Mouse (Mus musculus) myocyte (in vitro differentiated cells): ENCODE measurements around the gene Phpt1.

ENCODE experiments used
- E2F4 ChIP-seq: IDR thresholded peaks from one replicate; pipeline ENCODE4 v1.6.1; 2011; ENCODE audit warnings: mild to moderate bottlenecking, control low read depth, moderate library complexity; ENCODE audit not compliant: insufficient read depth
- MAX ChIP-seq: IDR thresholded peaks from one replicate; pipeline ENCODE4 v1.6.1; 2011; ENCODE audit warnings: low read depth, mild to moderate bottlenecking, control low read depth
- MYOD1 ChIP-seq, 3 experiments: IDR thresholded peaks; one replicate each; pipeline ENCODE4 v1.6.1; 2011; ENCODE audit warnings: control low read depth in 2 of 3, low read depth in 2 of 3, mild to moderate bottlenecking in 2 of 3, moderate library complexity in 1 of 3; ENCODE audit not compliant: insufficient read length in 2 of 3, control insufficient read depth in 1 of 3
- MYOG ChIP-seq, 3 experiments: IDR thresholded peaks; one replicate each; pipeline ENCODE4 v1.6.1; 2011; ENCODE audit warnings: control low read depth in 2 of 3, low read depth in 2 of 3, mild to moderate bottlenecking in 2 of 3; ENCODE audit not compliant: insufficient read length in 2 of 3, control insufficient read depth in 1 of 3, insufficient read depth in 1 of 3
- POLR2A ChIP-seq: IDR thresholded peaks from one replicate; pipeline ENCODE4 v1.6.1; 2011; ENCODE audit warnings: low read depth, mild to moderate bottlenecking, control low read depth, moderate library complexity; ENCODE audit not compliant: insufficient read length
- POLR2AphosphoS2 ChIP-seq: IDR thresholded peaks from one replicate; pipeline ENCODE4 v1.6.1; 2011; ENCODE audit warnings: low read depth, control low read depth; ENCODE audit not compliant: insufficient read length
- REST ChIP-seq: IDR thresholded peaks from one replicate; pipeline ENCODE4 v1.6.1; 2011; ENCODE audit warnings: mild to moderate bottlenecking, control low read depth, moderate library complexity; ENCODE audit not compliant: insufficient read depth, insufficient read length
- SRF ChIP-seq: IDR thresholded peaks from one replicate; pipeline ENCODE4 v1.6.1; 2011; ENCODE audit warnings: low read depth; ENCODE audit not compliant: control insufficient read depth, insufficient read length
- TCF12 ChIP-seq: IDR thresholded peaks from one replicate; pipeline ENCODE4 v1.6.1; 2011; ENCODE audit warnings: mild to moderate bottlenecking, control low read depth; ENCODE audit not compliant: poor library complexity, insufficient read depth, severe bottlenecking
- TCF3 ChIP-seq: IDR thresholded peaks from one replicate; pipeline ENCODE4 v1.6.1; 2011; ENCODE audit warnings: low read depth, control low read depth; ENCODE audit not compliant: insufficient read length
- USF1 ChIP-seq: IDR thresholded peaks from one replicate; pipeline ENCODE4 v1.6.1; 2011; ENCODE audit warnings: low read depth, mild to moderate bottlenecking, control low read depth, moderate library complexity

- no peak for TF ChIP-seq TCF3
- no peak for TF ChIP-seq USF1
- TF ChIP-seq TCF12 = no peak
- TF ChIP-seq POLR2A = no peak
- TF ChIP-seq SRF = no peak
- no peak for TF ChIP-seq MYOG (IDR thresholded peaks at IDR 0.05; ENCODE audit: control insufficient read depth in 1 of 3, insufficient read depth in 1 of 3, insufficient read length in 2 of 3, low read depth in 2 of 3)
- TF ChIP-seq MAX = no peak
- no peak for TF ChIP-seq POLR2AphosphoS2
- TF ChIP-seq E2F4 = no peak
- TF ChIP-seq MYOD1 (IDR thresholded peaks at IDR 0.05; ENCODE audit: control insufficient read depth in 1 of 3, insufficient read length in 2 of 3, low read depth in 2 of 3) = peak in 1 of 3 experiments; percentile 0
- TF ChIP-seq REST = no peak
These were observed 4.0 kb upstream of the Phpt1 start for GRCm38 (mm10) chr2:25578796-25579736.
